Mouse (Mus musculus) liver, postnatal 0 days (tissue): ENCODE results near the gene Relb. TPM values are rescaled to one million over a fixed set of nuclear protein-coding genes. Genes with fewer than 3 reads are reported as not detected.
A peak's percentile ranks its signal among the peaks of the same experiment; 100 is the strongest.

Experiments used
- ATAC-seq: fragments of 200-750 bp; cut with Nextera tagmentation; 2 replicates; pipeline ENCODE4 v1.8.0; 2017; ENCODE audit warnings: mild to moderate bottlenecking, moderate library complexity
- DNase-seq: peaks from one replicate; pipeline ENCODE4 v3.0.0-alpha.2; 2016
- H3K27ac ChIP-seq: fragments of 300-500 bp; sonication (generic); 2 replicates; pipeline ENCODE4 v1.5.1; 2014; ENCODE audit warnings: antibody characterized with exemption, moderate library complexity, mild to moderate bottlenecking, low read depth
- H3K27me3 ChIP-seq: fragments of 300-500 bp; sonication (generic); 2 replicates; pipeline ENCODE4 v1.6.1; 2014; ENCODE audit warnings: low read length, control low read depth, mixed read lengths; ENCODE audit not compliant: insufficient read depth
- H3K36me3 ChIP-seq: fragments of 300-500 bp; sonication (generic); replicated peaks from 2 replicates; pipeline ENCODE4 v1.6.1; 2014; ENCODE audit warnings: mild to moderate bottlenecking, control low read depth, low read length, moderate library complexity, mixed read lengths; ENCODE audit not compliant: insufficient read depth
- H3K4me1 ChIP-seq: fragments of 300-500 bp; sonication (generic); 2 replicates; pipeline ENCODE4 v1.6.1; 2014; ENCODE audit warnings: antibody characterized with exemption, mild to moderate bottlenecking, control low read depth; ENCODE audit not compliant: insufficient read depth
- H3K4me2 ChIP-seq: fragments of 300-500 bp; sonication (generic); 2 replicates; pipeline ENCODE4 v1.6.1; 2014; ENCODE audit warnings: low read depth, mild to moderate bottlenecking, low read length, moderate library complexity, mixed read lengths
- H3K4me3 ChIP-seq: fragments of 300-500 bp; sonication (generic); 2 replicates; pipeline ENCODE4 v1.5.1; 2014; ENCODE audit warnings: low read depth, low read length
- H3K9ac ChIP-seq: fragments of 300-500 bp; sonication (generic); replicated peaks from 2 replicates; pipeline ENCODE4 v1.6.1; 2014; ENCODE audit warnings: mild to moderate bottlenecking, moderate library complexity
- H3K9me3 ChIP-seq: fragments of 300-500 bp; sonication (generic); 2 replicates; pipeline ENCODE4 v1.6.1; 2016; ENCODE audit warnings: mild to moderate bottlenecking, control low read depth, low read length, mixed read lengths
- CTCF ChIP-seq: sonication (generic); IDR thresholded peaks from 2 replicates; pipeline ENCODE4 v1.5.1; 2016; ENCODE audit warnings: antibody characterized with exemption, low read depth
- EP300 ChIP-seq: IDR thresholded peaks from 2 replicates; pipeline ENCODE4 v1.6.1; 2016; ENCODE audit warnings: antibody characterized with exemption, low read depth, mild to moderate bottlenecking
- WGBS: fragments of 180-500 bp; shearing (Covaris S2); extraction: QIAGEN DNeasy Blood & Tissue Kit; methylation state at CpG from one replicate; pipeline ENCODE4 v1.1.7; 2014; ENCODE audit not compliant: insufficient replicate concordance; 5-methylcytosine and 5-hydroxymethylcytosine counted together
- polyA plus RNA-seq: library from polyadenylated mRNA; unstranded; fragments of >200 nt; fragmentation: Nextera tagmentation; extraction: Ambion mirVana; gene quantifications from 2 replicates; pipeline ENCODE4 v1.2.1, GENCODE M21; 2015

Relb gene
- polyA plus RNA-seq, 1 experiment from 2014 or later: 2.3 TPM

DNA sequence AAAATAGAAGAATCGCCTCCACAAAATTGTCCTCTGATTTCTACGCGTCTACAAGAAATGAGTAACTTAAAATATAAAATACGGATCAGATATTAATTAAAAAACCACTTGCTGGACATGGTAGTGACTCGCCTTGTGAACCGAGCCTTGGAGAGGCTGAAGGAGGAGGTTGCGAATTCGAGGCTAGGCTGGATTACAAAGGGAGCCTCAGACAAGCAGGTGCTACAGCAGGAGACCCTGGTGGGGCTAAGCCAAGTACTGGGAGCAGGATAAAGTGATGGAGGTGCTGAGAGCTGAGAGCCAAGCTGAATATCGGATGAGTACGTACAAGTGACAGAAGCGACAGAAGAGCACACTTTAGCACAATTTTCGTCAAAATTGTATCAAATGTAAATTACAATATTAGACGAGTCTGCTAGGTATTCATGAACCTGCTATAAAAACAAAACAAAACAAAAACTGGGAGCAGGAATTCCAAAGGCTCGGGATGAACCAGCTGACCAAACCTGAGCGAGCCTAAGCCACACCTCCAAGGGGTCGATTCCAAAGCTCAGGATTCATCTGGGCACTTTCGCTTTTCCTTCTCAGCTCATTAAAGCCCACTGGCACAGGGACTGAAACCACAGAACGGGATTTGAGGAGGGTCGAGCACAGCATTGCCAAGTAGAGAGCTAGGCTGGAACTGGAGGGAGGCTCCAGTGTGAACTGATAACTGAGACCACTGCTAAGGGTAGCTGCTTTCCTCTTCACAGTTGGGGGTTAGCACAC lies 66.4 kb downstream of the Relb start, which contains the start of gene Ppp1r37:
Gene Ppp1r37, minus strand, starts transcription at position 434 of the 768 bp plus-strand sequence.
- 0 out of 2 replicates have a peak, but pooled peaks have one; percentile 6 for TF ChIP-seq EP300
- TF ChIP-seq CTCF: no peak
- peak within 1 kb of the TSS; percentile 95 for H3K4me2 ChIP-seq
- H3K4me3 ChIP-seq: peak within 1 kb of the TSS; percentile 99
- DNase-seq: peak; percentile 57
- no peaks in the 10 kb centered on the region for H3K9me3 ChIP-seq
- peak within 1 kb of the TSS; percentile 99 for H3K9ac ChIP-seq
- H3K27ac ChIP-seq: peak within 1 kb of the TSS; percentile 87
- H3K36me3 ChIP-seq: peaks cover 33% of the 10 kb centered on the region
- H3K27me3 ChIP-seq: no peaks in the 10 kb centered on the region
- WGBS: 6% methylated on average over 19 of the region's 19 CpGs
- H3K4me1 ChIP-seq: peaks cover 45% of the 10 kb centered on the region
- no peak for ATAC-seq

DNA sequence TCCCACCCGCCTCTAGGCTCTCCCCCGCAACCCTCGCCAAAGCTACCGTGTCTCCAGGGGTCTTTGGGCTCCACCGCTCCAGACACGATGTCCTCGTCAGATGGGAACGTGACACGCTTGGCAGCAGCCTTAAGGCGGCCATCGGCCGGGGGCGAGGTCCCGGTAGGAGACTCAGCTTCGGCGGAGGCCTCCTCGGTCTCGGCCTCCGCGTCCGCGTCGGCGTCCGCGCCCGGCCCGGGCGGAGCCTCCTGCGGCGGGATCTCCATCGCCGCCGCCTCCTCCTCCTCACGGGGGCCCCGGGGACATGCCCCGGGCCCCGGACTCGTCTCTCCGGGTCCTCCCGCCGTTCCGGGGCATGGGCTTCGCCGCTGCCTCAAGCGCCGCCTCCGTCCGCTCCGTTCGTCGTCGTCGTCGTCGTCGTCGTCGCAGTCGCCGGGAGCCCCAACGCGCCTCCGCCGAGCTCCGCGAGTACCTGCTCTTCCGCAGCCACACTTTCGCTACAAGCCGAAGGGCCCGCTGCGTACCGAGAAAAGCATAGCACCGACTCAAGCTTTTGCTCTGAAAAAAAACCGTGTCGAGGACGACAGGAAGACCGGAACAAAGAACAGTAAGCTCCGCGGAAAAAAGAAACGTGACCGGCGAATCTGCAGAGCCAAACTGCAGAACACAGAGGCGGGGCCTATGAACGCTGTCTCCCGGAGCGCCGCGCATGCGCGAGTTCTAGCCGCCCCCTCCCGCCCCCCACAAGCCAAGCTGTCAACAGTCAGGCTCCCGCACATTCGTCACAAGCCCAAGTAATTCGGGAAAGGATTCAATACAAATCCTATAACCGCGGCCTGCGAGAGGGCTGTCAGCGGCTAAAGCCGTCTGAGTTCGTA lies 67.2 kb downstream of the Relb start:
- peak overlapping the region; percentile 99 for H3K4me3 ChIP-seq
- under 1% methylated on average over 95 of the region's 102 CpGs for whole genome bisulfite sequencing
- peaks cover 37% of the 10 kb centered on the region for H3K36me3 ChIP-seq
- H3K27ac ChIP-seq: peak overlapping the region; percentile 87
- H3K4me2 ChIP-seq: peak overlapping the region; percentile 95
- peak; percentile 97 for DNase-seq
- H3K9me3 ChIP-seq: no peaks in the 10 kb centered on the region
- H3K9ac ChIP-seq: peak overlapping the region; percentile 99
- no peaks in the 10 kb centered on the region for H3K27me3 ChIP-seq
- peak; percentile 87 for ATAC-seq
- H3K4me1 ChIP-seq: peaks cover 47% of the 10 kb centered on the region
- TF ChIP-seq EP300 (peak; percentile 67; the same call in 1 of the 2 replicates), CTCF (no peak)

DNA sequence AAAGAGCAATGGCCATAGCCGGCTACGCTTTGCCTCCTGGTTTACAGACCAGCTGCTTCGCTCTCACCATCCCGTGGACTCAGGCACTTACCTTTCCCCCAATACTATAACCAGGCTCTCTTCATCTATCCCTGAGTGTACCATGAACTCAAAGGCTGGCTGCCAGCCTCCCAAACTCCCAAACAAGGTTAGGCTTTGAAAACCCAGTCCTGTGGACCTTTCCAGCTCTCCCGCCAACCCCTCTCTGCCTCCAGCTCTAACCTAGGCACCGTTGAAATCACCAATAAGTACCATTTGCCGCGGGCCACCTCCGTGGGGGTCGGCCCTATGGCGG lies 67.8 kb downstream of the Relb start:
- Histone ChIP-seq H3K4me3 (peak overlapping the region; percentile 99), H3K27ac (peak overlapping the region; percentile 87), H3K9ac (peak overlapping the region; percentile 99), H3K27me3 (no peaks in the 10 kb centered on the region), H3K9me3 (no peaks in the 10 kb centered on the region), H3K36me3 (peaks cover 35% of the 10 kb centered on the region), H3K4me2 (peak overlapping the region; percentile 95), H3K4me1 (peaks cover 48% of the 10 kb centered on the region)
- DNase-seq (peak; percentile 38), ATAC-seq (peak; percentile 4; the same call in 1 of the 2 replicates)
- no peak for TF ChIP-seq CTCF
- no peak for TF ChIP-seq EP300
- WGBS: 2% methylated on average over 11 of the region's 11 CpGs

DNA sequence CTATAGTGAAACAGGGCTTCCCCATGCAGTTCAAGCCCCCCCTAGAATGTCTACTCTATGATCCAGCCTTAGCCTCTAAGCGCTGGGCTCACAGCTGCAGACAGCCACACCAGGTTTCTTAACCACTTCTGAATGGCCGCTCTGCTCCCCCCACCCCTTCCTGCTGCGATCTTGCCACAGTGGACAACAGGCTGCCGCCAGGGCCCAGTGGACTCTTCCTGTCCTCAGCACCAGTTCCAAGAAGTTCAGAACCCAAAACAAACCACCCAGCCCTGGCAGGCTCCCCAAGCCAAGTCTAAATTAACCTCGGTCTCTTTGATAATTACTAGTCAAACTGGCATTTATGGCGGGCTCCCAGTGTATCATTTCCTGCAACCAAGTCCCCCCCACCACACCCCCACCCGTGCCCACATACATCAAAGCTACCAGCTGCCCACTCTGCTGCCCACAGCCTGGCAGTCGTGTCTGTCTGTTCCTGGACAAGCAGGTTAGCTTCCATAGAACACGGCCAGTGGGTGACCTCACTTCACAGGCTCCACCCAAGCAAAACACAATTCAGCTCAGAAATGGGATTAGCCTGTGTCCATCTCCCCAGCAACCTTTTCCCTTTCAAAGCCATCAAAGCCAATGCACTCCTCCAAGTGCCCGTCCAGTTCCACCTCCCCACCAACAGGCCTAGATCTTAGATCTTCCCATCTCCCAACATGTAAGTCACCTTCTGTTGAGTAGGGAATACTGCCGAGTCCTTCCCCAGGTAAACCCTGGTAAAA lies 68.6 kb downstream of the Relb start:
- Histone ChIP-seq H3K4me3 (peak overlapping the region; percentile 99), H3K36me3 (peaks cover 37% of the 10 kb centered on the region), H3K27ac (peak overlapping the region; percentile 87), H3K9ac (peak overlapping the region; percentile 99), H3K4me2 (peak overlapping the region; percentile 95), H3K27me3 (no peaks in the 10 kb centered on the region), H3K9me3 (no peaks in the 10 kb centered on the region), H3K4me1 (peaks cover 48% of the 10 kb centered on the region)
- no peak for TF ChIP-seq CTCF
- TF ChIP-seq EP300: no peak
- DNase-seq (peak; percentile 46), ATAC-seq (no peak)
- WGBS: 10% methylated on average over 11 of the region's 11 CpGs

DNA sequence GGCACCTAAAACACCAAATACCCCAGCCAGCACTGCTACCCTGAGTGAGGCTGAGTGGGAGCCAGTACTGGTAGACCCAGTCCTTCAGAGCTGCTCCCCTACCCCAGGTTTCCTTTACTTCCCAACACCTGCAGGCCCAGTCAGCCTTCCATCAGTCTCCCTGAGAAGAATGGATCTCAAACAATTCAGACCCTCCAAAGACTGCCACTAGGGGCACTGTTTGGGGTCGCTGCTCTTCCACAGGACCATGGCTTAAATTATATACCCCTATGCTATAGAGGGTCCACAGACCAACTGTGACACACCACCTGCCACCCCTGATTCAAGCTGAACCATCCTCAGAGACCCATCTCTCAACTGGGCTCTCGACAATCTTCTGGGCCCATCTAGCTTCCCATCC lies 70.3 kb downstream of the Relb start:
- WGBS: 58% methylated on average over 2 of the region's 2 CpGs

More for the DNA sequence above, 70.3 kb downstream of the Relb start:
- Histone ChIP-seq H3K9me3 (no peaks in the 10 kb centered on the region), H3K27me3 (no peaks in the 10 kb centered on the region), H3K4me1 (peaks cover 41% of the 10 kb centered on the region), H3K4me3 (peak overlapping the region; percentile 99), H3K36me3 (peaks cover 27% of the 10 kb centered on the region), H3K27ac (no peak overlapping the region), H3K9ac (peak overlapping the region; percentile 99; the same call in 1 of the 2 replicates), H3K4me2 (peak overlapping the region; percentile 95)
- no peak for DNase-seq
- no peak for ATAC-seq
- TF ChIP-seq CTCF (peak; percentile 71), EP300 (no peak)
